Mouse (Mus musculus) left cerebral cortex, postnatal 4 days (tissue): ENCODE measurements around the gene Lhx6. TPM values are rescaled to one million over a fixed set of nuclear protein-coding genes. Genes with fewer than 3 reads are reported as not detected.

Experiments
- DNase-seq: peaks from one replicate; pipeline ENCODE4 v3.0.0-alpha.2; 2022
- intact Hi-C: fragments of 180-260 bp; cut with DNase I; formaldehyde crosslinking; loops from one replicate; pipeline ENCODE4 v1.15.1; 2025
- total RNA-seq, 2 experiments: library from RNA; stranded (reverse); gene quantifications; 2 replicates each; pipeline ENCODE4 v1.2.3; 2021

Lhx6 gene
- total RNA-seq, 2 experiments from 2014 or later, result 53.3 to 53.7 TPM

DNA sequence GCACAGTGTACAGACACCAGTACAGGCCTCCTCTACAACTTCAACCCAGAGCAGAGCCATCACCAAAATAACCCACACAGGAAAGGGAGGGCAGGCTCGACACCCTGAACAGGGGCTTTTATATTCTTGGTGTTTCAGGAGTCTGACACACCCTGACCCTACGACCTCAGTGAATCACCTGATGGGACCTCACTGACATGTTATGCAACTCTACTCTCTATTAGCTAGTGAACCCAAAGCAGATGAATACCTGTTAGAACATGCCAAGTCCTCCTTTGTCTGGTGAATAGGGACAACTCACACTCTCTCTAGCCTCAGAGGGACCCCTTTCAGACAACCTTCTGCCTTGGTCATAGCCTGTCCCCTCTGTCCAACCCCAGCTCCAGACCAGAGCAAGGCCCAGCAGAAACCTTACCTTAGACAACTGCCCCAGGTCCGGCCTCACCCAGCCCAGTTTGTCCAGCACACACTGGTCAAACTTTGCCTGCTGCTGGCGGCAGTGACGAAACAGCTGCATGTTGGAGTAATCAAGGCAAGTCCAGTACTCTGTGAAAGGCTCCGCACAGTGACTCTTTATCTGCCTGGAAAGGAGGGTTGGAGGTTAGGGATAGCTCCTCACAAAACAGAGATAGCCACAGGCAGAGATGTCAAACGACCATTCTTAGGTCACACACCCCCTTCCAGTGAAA, 65.8 kb downstream of the Lhx6 start:
- intact Hi-C loops, result no loop called here
- DNase-seq, result no peak

DNA sequence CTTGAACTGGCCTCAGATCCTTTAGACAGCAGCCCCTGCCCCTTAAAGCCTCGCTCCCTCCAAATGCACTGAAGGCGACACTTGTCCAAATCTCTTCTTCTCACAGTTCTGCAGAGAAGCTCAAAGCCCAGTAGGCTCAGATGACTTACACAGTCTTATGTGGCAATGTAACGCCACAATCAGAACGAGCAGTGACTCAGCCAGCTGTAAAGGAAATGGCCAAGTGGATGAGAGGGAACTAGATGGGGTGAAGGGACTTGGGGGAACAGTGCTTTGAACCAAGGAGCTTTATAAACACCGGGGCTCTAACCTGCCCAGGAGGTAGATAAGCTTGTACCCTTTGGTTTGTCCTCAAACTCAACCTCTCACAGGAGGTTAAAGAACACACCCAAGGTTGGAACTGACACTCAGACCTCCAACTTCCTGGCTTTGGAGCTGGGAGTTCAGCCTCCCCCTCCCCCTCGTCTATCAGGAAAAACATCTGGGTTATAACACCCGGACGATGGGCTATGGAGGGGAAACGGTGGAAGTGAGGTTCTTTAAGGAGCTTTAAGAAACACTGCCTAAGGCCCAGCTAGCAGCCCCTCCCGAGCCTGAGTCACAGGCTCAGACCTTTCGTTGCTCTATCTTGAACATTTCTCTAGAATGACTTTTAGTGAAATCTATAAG, 69.7 kb downstream of the Lhx6 start:
- DNase-seq, result no peak
- intact Hi-C loops, result no loop called here

DNA sequence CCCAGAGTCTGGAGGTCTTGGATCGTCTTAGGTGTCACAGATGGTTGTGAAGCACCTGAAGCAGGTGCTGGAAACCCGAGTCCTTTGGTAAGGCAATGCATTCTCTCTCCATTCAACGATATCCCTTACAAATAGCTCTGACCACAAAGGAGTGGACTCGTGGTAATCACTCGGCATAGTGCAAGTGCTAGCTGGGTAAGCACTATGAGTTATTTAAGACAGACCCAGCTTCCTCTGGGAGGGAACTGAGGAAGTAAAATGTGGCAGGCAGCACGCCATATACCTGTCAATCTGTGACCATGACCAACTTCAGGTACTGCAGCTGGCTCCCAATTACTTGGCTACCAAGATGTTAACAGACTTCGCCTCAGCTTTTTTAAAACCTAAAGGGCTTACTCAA, 70.3 kb downstream of the Lhx6 start:
- DNase-seq, result no peak
- intact Hi-C loops, result no loop called here

GRCm38 (mm10) chr2:36033966-36034365, 71.2 kb downstream of the Lhx6 start:
- DNase-seq, result no peak
- intact Hi-C loops, result no loop called here

GRCm38 (mm10) chr2:36032884-36033283, 72.3 kb downstream of the Lhx6 start:
- intact Hi-C loops, result no loop called here
- no peak for DNase-seq

Other genes starting within 250 kb of the Lhx6 start
- 1 to 10 TPM; 8.7 to 9.6 TPM for gene Ttll11, start 125.5 kb downstream of the Lhx6 start, total RNA-seq
- 100 to 1,000 TPM; 136 to 151 TPM for gene Ndufa8, start 56.0 kb downstream of the Lhx6 start, total RNA-seq
- 1 to 10 TPM; 1.4 to 3.2 TPM for gene Morn5, start 56.0 kb downstream of the Lhx6 start, total RNA-seq
- gene Mrrf, start 31.0 kb upstream of the Lhx6 start, total RNA-seq, result 10 to 100 TPM; 12.9 to 21.4 TPM
- gene Rbm18, start 31.4 kb upstream of the Lhx6 start, total RNA-seq, result 10 to 100 TPM; 48.1 to 52.6 TPM
- 1 to 10 TPM; 5.5 to 7.1 TPM for gene Ptgs1, start 125.0 kb upstream of the Lhx6 start, total RNA-seq